Mouse (Mus musculus): ENCODE data around the gene Cers1. TPM values are rescaled to one million over a fixed set of nuclear protein-coding genes. Genes with fewer than 3 reads are reported as not detected.

Cers1 gene
- total and polyA plus RNA-seq, 3 experiments, result 0.34 to 1.2 (median 0.64) TPM

- Histone ChIP-seq H3K36me3 (ENCODE audit: control insufficient read depth, insufficient read depth, low read length) (peaks cover 3% of the 10 kb centered on the region), H3K27ac (no peak overlapping the region; the same call in 1 of the 2 replicates), H3K4me3 (peak overlapping the region; percentile 86), H3K79me2 (replicated peaks; ENCODE audit: control insufficient read depth, insufficient read depth, low read length) (peaks cover 13% of the 10 kb centered on the region), H3K27me3 (ENCODE audit: control insufficient read depth, insufficient read depth, low read length) (no peaks in the 10 kb centered on the region), H3K9ac (ENCODE audit: low read depth, low read length) (peak overlapping the region; percentile 90), H3K4me1 (ENCODE audit: control insufficient read depth, insufficient read depth, low read length) (peaks cover 34% of the 10 kb centered on the region)
- TF ChIP-seq CTCF (IDR thresholded peaks at IDR 0.05) (no peak), EP300 (IDR thresholded peaks at IDR 0.05; ENCODE audit: insufficient read depth, low read depth, low read length) (no peak), POLR2A (IDR thresholded peaks at IDR 0.05; ENCODE audit: insufficient read depth, low read depth, low read length) (no peak)
- intact Hi-C loops (cut with DNase I), result no loop called here
- WGBS, result 38% methylated on average over 15 of the region's 15 CpGs
- no peak for DNase-seq
These were observed 35.7 kb downstream of the Cers1 start for GRCm38 (mm10) chr8:70351035-70351999.

GRCm38 (mm10) chr8:70352000-70352384 is 36.4 kb downstream of the Cers1 start:
- intact Hi-C loops (cut with DNase I), result no loop called here
- WGBS, result 10% methylated on average over 3 of the region's 3 CpGs
- no peak for DNase-seq
- Histone ChIP-seq H3K27me3 (ENCODE audit: control insufficient read depth, insufficient read depth, low read length) (no peaks in the 10 kb centered on the region), H3K4me1 (ENCODE audit: control insufficient read depth, insufficient read depth, low read length) (peaks cover 34% of the 10 kb centered on the region), H3K79me2 (replicated peaks; ENCODE audit: control insufficient read depth, insufficient read depth, low read length) (peaks cover 13% of the 10 kb centered on the region), H3K4me3 (peak overlapping the region; percentile 86), H3K9ac (ENCODE audit: low read depth, low read length) (peak overlapping the region; percentile 90), H3K36me3 (ENCODE audit: control insufficient read depth, insufficient read depth, low read length) (peaks cover 3% of the 10 kb centered on the region), H3K27ac (peak overlapping the region; percentile 88; the same call in 1 of the 2 replicates)
- TF ChIP-seq EP300 (IDR thresholded peaks at IDR 0.05; ENCODE audit: insufficient read depth, low read depth, low read length) (no peak), POLR2A (IDR thresholded peaks at IDR 0.05; ENCODE audit: insufficient read depth, low read depth, low read length) (no peak), CTCF (IDR thresholded peaks at IDR 0.05) (no peak)

GRCm38 (mm10) chr8:70352657-70353151 is 37.1 kb downstream of the Cers1 start:
- Histone ChIP-seq H3K27me3 (ENCODE audit: control insufficient read depth, insufficient read depth, low read length) (no peaks in the 10 kb centered on the region), H3K4me1 (ENCODE audit: control insufficient read depth, insufficient read depth, low read length) (peaks cover 30% of the 10 kb centered on the region), H3K4me3 (peak overlapping the region; percentile 86), H3K27ac (peak overlapping the region; percentile 88), H3K9ac (ENCODE audit: low read depth, low read length) (peak overlapping the region; percentile 90), H3K36me3 (ENCODE audit: control insufficient read depth, insufficient read depth, low read length) (peaks cover 3% of the 10 kb centered on the region), H3K79me2 (replicated peaks; ENCODE audit: control insufficient read depth, insufficient read depth, low read length) (peaks cover 12% of the 10 kb centered on the region)
- TF ChIP-seq EP300 (IDR thresholded peaks at IDR 0.05; ENCODE audit: insufficient read depth, low read depth, low read length) (no peak), POLR2A (IDR thresholded peaks at IDR 0.05; ENCODE audit: insufficient read depth, low read depth, low read length) (no peak)
- DNase-seq, result no peak
- 1% methylated on average over 63 of the region's 64 CpGs for WGBS
- intact Hi-C loops (cut with DNase I), result loop anchor here (1.0 kb wide), 1 partner anchor 50 kb away; the partner anchor contains the start of genes Cope and Ddx49

- TF ChIP-seq POLR2A (IDR thresholded peaks at IDR 0.05; ENCODE audit: insufficient read depth, low read depth, low read length) (peak; percentile 95), CTCF (IDR thresholded peaks at IDR 0.05) (no peak), EP300 (IDR thresholded peaks at IDR 0.05; ENCODE audit: insufficient read depth, low read depth, low read length) (0 out of 2 replicates have a peak, but pooled peaks have one; percentile 28)
- H3K9ac ChIP-seq (ENCODE audit: low read depth, low read length), result peak within 1 kb of the TSS; percentile 90
- WGBS, result under 1% methylated on average over 69 of the region's 69 CpGs
- intact Hi-C loops (cut with DNase I), result loop anchor here (1.0 kb wide), 1 partner anchor 51 kb away; the partner anchor contains the start of genes Cope and Ddx49
- peaks cover 12% of the 10 kb centered on the region for H3K79me2 ChIP-seq (replicated peaks; ENCODE audit: control insufficient read depth, insufficient read depth, low read length)
- H3K27me3 ChIP-seq (ENCODE audit: control insufficient read depth, insufficient read depth, low read length), result no peaks in the 10 kb centered on the region
- H3K4me3 ChIP-seq, result peak within 1 kb of the TSS; percentile 86
- peaks cover 3% of the 10 kb centered on the region for H3K36me3 ChIP-seq (ENCODE audit: control insufficient read depth, insufficient read depth, low read length)
- peaks cover 28% of the 10 kb centered on the region for H3K4me1 ChIP-seq (ENCODE audit: control insufficient read depth, insufficient read depth, low read length)
- peak; percentile 99 to 100 for DNase-seq
- peak within 1 kb of the TSS; percentile 88 for H3K27ac ChIP-seq
These were observed 37.7 kb downstream of the Cers1 start, which contains the start of gene Upf1 for GRCm38 (mm10) chr8:70353194-70353817. Gene Upf1, minus strand, starts transcription at chr8:70353278.

- H3K9ac ChIP-seq (ENCODE audit: low read depth, low read length), result no peak overlapping the region
- no peak overlapping the region; the same call in 1 of the 2 replicates for H3K27ac ChIP-seq
- peaks cover 6% of the 10 kb centered on the region for H3K79me2 ChIP-seq (replicated peaks; ENCODE audit: control insufficient read depth, insufficient read depth, low read length)
- TF ChIP-seq CTCF (IDR thresholded peaks at IDR 0.05) (no peak), EP300 (IDR thresholded peaks at IDR 0.05; ENCODE audit: insufficient read depth, low read depth, low read length) (no peak), POLR2A (IDR thresholded peaks at IDR 0.05; ENCODE audit: insufficient read depth, low read depth, low read length) (no peak)
- H3K27me3 ChIP-seq (ENCODE audit: control insufficient read depth, insufficient read depth, low read length), result no peaks in the 10 kb centered on the region
- DNase-seq, result no peak
- 45% methylated on average over 4 of the region's 4 CpGs for WGBS
- H3K36me3 ChIP-seq (ENCODE audit: control insufficient read depth, insufficient read depth, low read length), result peaks cover 3% of the 10 kb centered on the region
- intact Hi-C loops (cut with DNase I), result no loop called here
- H3K4me1 ChIP-seq (ENCODE audit: control insufficient read depth, insufficient read depth, low read length), result peaks cover 23% of the 10 kb centered on the region
- peak overlapping the region; percentile 64; the same call in 1 of the 2 replicates for H3K4me3 ChIP-seq
These were observed 38.4 kb downstream of the Cers1 start for GRCm38 (mm10) chr8:70354004-70354403.
